Mouse (Mus musculus) E14TG2a.4 (cell line): ENCODE measurements around the gene Rasgrp2.

Experiments
- CTCF ChIP-seq: conservative IDR thresholded peaks from 2 replicates; pipeline ENCODE4 v1.5.1; 2014; ENCODE audit warnings: low read length
- POU5F1 ChIP-seq: IDR thresholded peaks from 2 replicates; pipeline ENCODE4 v1.6.1; 2014; ENCODE audit warnings: low read length, borderline replicate concordance

- TF ChIP-seq CTCF (no peak), POU5F1 (no peak)
Measured at GRCm38 (mm10) chr19:6420481-6421210, 21.5 kb downstream of the Rasgrp2 start.
